Mouse (Mus musculus) bone marrow macrophage, adult 2 months (primary cell): Measurements from ENCODE around the gene Dennd6b. TPM values are rescaled to one million over a fixed set of nuclear protein-coding genes. Genes with fewer than 3 reads are reported as not detected.

ENCODE experiments used
- H3K27ac ChIP-seq: 2 replicates; pipeline ENCODE4 v1.5.1; 2012; ENCODE audit warnings: low read depth, low read length; ENCODE audit not compliant: insufficient read depth
- H3K4me1 ChIP-seq: 2 replicates; pipeline ENCODE4 v1.6.1; 2012; ENCODE audit warnings: low read length; ENCODE audit not compliant: control insufficient read depth, insufficient read depth
- H3K4me3 ChIP-seq: 2 replicates; pipeline ENCODE4 v1.5.1; 2012; ENCODE audit warnings: mild to moderate bottlenecking, low read length, moderate library complexity; ENCODE audit not compliant: insufficient read depth
- CTCF ChIP-seq: IDR thresholded peaks from 2 replicates; pipeline ENCODE4 v1.5.1; 2012; ENCODE audit warnings: low read depth, mild to moderate bottlenecking, low read length, moderate library complexity
- POLR2A ChIP-seq: IDR thresholded peaks from 2 replicates; pipeline ENCODE4 v1.6.1; 2012; ENCODE audit warnings: mild to moderate bottlenecking, low read depth, low read length, borderline replicate concordance
- polyA plus RNA-seq: library from polyadenylated mRNA; stranded (reverse); fragments of >200 nt; gene quantifications from 2 replicates; pipeline ENCODE4 v1.2.4, GENCODE M21; 2012; ENCODE audit not compliant: missing spikeins, insufficient read depth, insufficient read length

Gene Dennd6b
- polyA plus RNA-seq, 1 experiment, result 3.4 TPM

DNA sequence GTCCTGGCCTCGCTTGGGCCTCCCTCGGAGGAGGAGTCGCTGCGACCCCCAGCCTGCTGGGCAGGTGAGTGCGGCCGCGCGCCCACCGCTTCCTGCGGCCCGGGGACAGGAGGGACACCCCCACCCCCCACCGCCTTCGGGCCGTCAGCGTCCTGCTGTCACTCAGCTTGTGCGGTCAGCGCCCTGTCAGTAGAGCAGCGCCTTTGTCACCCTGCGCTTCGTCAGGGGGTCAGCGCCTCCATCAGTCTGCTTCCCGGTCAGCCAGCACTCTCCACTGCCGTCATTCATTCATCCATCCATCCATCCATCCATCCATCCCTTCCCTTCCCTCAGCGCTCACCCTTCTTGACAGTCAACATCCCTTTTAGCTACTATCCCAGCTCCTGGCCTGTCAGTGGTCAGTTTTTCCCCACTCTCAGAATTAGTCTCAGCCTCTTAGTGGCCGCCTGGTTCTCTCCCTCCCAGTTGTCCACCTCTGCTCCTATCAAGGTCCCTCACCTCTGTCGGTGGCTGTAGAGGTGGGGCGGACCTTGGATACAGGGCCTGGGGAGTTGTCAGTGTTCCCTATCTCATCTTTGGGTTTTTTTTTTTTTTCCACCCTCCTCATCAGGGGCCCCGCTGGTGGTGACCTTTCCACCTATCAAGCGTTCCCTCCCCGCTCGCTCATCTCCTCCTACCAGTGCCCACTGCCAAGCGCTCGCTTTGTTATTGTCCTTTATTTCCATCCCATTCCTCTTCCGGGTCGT is 15.6 kb upstream of the Dennd6b start:
- H3K4me3 ChIP-seq, result peak overlapping the region; percentile 91
- H3K4me1 ChIP-seq, result peaks cover 7% of the 10 kb centered on the region; the same call in 1 of the 2 replicates
- no peak for TF ChIP-seq CTCF
- TF ChIP-seq POLR2A, result no peak
- peak overlapping the region; percentile 22; the same call in 1 of the 2 replicates for H3K27ac ChIP-seq

DNA sequence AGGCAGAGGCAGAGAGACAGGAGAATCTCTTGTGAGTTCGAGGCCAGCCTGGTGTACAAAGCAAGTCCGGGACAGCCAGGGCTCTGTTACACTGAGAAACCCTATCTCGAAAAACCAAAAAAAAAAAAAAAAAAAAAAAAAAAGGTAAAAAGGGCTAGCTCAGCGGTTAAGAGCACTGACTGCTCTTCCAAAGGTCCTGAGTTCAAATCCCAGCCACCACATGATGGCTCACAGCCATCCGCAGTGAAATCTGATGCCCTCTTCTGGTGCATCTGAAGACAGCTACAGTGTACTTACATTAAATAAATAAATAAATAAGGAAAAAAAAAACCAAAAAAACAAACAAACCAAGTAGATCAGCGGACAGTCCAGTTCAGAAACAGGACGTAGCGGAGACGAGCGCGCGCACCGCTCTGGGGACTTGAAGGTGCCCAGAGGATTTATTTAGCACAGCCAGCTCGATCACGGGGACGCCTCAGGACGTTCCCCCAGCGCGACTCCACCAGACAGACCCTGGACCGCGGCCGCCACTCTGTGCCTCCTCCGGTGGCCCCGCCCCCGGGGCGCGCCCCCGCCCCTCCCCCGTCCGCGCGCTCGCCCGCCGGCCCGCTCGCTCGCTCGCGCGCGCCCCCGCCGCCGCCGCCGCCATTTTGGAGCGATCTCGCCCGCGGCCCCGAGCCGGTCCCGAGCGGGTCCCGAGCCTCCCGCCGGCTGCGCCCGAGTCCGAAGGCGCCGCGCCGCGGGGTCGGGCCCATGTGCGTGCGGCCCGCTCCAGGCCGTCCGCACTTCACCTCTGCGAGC is 14.8 kb upstream of the Dennd6b start, which contains the start of gene Ppp6r2:
Gene Ppp6r2 (plus strand): TSS at position 639 of the 801 bp plus-strand sequence.
- peak within 1 kb of the TSS; percentile 91 for H3K4me3 ChIP-seq
- no peak for TF ChIP-seq CTCF
- TF ChIP-seq POLR2A, result no peak
- peak within 1 kb of the TSS; percentile 72 for H3K27ac ChIP-seq
- peaks cover 7% of the 10 kb centered on the region; the same call in 1 of the 2 replicates for H3K4me1 ChIP-seq

DNA sequence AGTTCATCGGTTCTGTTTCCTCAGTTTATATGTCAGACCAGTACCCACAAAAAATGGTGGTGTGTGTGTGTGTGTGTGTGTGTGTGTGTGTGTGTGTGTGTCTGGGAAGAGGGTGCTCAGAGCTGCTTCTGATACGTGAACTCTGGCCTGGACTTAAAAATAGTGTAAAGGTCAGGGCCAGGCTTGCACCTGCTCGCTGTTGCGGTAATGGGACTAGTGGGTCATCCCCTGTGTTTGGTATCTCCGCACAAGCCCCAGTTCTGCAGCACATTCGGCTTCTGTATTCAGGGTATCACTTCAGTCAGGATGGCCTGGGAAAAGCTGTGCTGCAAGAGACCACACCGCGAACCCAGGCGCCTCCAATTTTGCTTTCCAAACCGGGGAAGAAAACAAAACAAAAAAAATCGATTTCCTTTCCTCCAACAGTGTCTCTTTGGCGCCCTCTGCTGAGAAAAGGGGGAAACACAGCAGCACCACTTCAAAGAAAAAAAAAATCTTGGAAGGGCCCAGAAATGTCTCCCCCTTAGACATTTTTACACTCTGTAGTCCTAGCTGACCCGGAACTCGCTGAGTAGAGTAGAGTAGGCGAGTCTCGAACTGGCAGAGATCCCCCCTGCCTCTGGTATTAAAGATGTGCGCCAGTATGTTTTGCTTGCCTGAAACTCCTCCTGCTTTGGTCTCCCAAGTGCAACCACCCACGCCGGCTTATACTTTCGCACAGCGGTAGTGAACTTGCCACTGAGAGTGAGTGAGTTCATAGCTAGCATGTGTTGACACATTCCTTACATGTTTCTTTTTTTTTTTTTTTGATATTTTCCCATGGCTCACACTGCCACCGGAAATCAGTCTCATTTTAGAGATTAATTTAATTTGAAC is 13.8 kb upstream of the Dennd6b start:
- Histone ChIP-seq H3K27ac (peak overlapping the region; percentile 19), H3K4me1 (peaks cover 3% of the 10 kb centered on the region; the same call in 1 of the 2 replicates), H3K4me3 (peak overlapping the region; percentile 40)
- TF ChIP-seq CTCF (peak; percentile 57), POLR2A (no peak)

DNA sequence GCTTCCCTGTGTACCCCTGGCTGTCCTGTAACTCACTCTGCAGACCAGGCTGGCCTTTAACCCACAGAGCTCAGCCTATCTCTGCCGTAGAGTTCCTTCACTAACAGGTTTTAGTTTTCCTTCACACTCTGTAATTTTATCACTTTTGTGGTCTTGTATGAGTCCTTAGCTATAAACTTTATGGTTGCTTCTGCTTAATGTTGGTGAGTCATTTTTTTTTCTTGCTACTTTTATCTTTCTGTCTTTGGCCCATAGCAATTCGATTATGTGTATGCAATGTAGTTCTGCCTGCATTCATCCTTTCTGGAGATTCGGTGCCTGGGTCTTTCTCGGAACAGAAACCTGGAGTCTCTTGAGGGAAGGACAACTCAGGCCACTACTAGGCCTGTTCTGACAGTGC is 11.2 kb upstream of the Dennd6b start:
- Histone ChIP-seq H3K27ac (no peak overlapping the region), H3K4me1 (peaks cover 3% of the 10 kb centered on the region; the same call in 1 of the 2 replicates), H3K4me3 (no peak overlapping the region)
- TF ChIP-seq CTCF (no peak), POLR2A (no peak)

DNA sequence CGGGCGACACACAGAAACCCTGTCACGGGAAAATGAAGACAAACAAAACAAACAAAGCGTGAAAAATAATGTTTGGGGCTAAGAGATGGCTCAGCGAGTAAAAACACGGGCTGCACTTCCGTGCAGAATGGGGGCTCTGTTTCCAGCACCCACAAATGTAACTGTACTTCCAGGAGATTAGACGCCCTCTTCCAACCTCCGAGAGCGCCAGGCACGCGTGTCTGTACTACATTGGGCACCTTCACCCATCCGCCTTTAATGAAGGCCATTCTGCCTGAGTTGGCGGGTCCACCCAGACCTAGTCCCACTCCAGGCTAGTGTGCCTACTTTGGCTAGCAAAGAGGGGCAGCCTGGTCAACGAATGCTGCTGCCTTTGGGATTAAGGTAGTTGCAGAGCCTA is 760 bp upstream of the Dennd6b start:
- no peak overlapping the region for H3K27ac ChIP-seq
- peaks cover 10% of the 10 kb centered on the region for H3K4me1 ChIP-seq
- TF ChIP-seq POLR2A (no peak), CTCF (no peak)
- H3K4me3 ChIP-seq, result peak overlapping the region; percentile 98

DNA sequence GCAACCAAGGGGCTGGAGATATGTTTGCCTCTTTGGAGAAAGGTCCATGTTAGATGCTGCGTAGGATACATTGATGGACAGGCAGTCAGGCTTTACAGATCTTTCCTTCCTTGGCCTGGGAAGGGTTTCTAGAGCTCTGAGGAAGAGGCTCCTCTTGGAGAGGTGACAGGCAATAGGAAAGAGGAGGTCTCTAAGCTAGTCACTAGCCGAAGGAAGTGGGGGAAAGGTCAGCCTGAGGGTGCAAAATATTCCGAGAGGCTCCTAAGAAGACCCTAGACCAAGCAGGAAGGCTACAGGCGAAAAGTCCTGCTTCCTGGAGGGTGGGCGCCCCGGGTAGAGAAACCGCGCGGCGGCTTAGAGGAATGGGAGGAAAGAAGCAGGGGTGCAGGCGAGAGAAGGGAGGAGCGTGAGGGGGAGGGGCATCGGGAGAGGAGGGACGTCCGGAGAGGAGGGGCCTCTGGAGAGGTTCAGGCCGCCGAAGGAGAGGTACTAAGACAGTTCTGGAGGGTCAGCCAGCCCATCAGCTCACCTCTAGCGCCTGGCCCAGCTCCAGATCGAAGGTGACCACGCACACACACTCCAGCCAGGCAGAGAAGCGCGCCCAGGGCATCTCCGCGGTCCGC is 495 bp downstream of the Dennd6b start:
- peak overlapping the region; percentile 91 for H3K27ac ChIP-seq
- TF ChIP-seq POLR2A, result no peak
- no peak for TF ChIP-seq CTCF

DNA sequence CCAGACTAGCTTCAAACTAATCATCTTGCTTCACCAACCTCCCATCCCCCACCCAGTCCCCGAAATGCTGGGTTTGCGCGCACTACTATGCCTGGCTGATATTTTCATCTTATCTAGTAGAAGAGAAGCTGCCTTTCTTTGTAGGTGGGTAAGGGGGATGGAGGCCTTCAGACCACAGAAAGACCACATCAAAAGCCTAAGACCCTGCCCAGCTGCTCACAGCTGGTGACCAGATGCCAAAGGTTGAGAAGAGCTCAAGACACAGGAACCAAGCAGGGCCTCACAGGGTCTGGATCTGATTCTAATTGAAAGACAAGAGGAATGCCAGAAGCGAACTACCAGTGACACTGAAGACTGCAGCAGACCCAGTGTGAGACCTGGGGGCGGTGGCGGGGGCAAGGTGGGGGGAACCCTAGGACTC is 1.0 kb downstream of the Dennd6b start:
- TF ChIP-seq CTCF (no peak), POLR2A (no peak)
- H3K4me1 ChIP-seq, result peaks cover 19% of the 10 kb centered on the region
- H3K27ac ChIP-seq, result no peak overlapping the region; the same call in 1 of the 2 replicates
- H3K4me3 ChIP-seq, result peak overlapping the region; percentile 98

More for the DNA sequence above, 495 bp downstream of the Dennd6b start:
- Histone ChIP-seq H3K4me3 (peak overlapping the region; percentile 98), H3K4me1 (peaks cover 14% of the 10 kb centered on the region)

DNA sequence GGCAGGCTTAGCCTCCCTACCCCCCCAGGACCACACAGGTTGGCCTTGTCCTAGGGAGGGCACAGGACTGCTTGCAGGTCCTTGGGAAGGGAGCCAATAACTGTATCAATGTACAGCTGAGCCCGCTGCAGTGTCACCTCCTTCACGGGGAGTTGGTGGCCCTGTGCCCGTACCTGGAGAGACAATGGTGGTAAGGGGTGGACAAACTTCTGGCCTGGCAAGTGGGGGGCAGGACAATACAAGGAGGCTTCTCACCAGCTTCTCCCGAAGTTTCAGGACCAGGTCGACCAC is 11.4 kb downstream of the Dennd6b start:
- H3K4me3 ChIP-seq, result no peak overlapping the region
- peaks cover 28% of the 10 kb centered on the region for H3K4me1 ChIP-seq
- TF ChIP-seq CTCF (no peak), POLR2A (no peak)
- H3K27ac ChIP-seq, result no peak overlapping the region
